Mouse (Mus musculus) C2C12 (cell line): ENCODE measurements around the gene Bcor.

Source experiments
- CTCF ChIP-seq: IDR thresholded peaks from one replicate; pipeline ENCODE4 v1.5.1; 2011; ENCODE audit not compliant: control insufficient read depth, insufficient read depth, insufficient read length
- MAX ChIP-seq: IDR thresholded peaks from one replicate; pipeline ENCODE4 v1.6.1; 2011; ENCODE audit warnings: mild to moderate bottlenecking, control low read depth
- MYOD1 ChIP-seq: IDR thresholded peaks from one replicate; pipeline ENCODE4 v1.6.1; 2011; ENCODE audit warnings: low read depth; ENCODE audit not compliant: control insufficient read depth, insufficient read length
- MYOG ChIP-seq: IDR thresholded peaks from one replicate; pipeline ENCODE4 v1.6.1; 2011; ENCODE audit not compliant: control insufficient read depth, insufficient read length; ENCODE audit errors: extremely low read depth

DNA sequence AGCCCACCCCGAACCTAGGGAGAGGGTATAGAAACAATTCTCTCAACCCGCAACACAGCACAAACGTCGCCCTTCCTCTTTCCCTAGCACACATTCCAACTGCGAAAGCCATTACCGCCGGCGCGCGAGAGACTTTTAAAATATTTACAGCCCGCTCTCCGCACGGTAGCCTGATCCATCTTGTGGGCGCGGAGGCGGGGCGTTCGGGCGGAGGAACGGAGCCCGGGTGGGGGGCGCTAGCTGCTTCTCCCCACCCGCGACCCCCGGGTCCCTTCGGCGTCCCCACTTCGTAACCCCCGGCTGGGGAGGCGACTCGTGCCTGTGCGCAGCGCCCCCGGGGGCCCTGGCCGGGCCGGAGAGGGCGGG is 32.4 kb downstream of the Bcor start:
- TF ChIP-seq CTCF (no peak), MAX (no peak), MYOG (no peak), MYOD1 (no peak)
